Mouse (Mus musculus): Measurements from ENCODE around the gene Kmt5c. TPM values are rescaled to one million over a fixed set of nuclear protein-coding genes. Genes with fewer than 3 reads are reported as not detected.
A peak's percentile ranks its signal among the peaks of the same experiment; 100 is the strongest.
"Not testable (repeated sequence)": the region's sequence is repeated elsewhere in the genome, so short reads cannot be mapped to it uniquely, and the experiment has no call there.

Kmt5c gene
- polyA plus RNA-seq, 1 experiment from 2014 or later: 79.0 TPM

DNA sequence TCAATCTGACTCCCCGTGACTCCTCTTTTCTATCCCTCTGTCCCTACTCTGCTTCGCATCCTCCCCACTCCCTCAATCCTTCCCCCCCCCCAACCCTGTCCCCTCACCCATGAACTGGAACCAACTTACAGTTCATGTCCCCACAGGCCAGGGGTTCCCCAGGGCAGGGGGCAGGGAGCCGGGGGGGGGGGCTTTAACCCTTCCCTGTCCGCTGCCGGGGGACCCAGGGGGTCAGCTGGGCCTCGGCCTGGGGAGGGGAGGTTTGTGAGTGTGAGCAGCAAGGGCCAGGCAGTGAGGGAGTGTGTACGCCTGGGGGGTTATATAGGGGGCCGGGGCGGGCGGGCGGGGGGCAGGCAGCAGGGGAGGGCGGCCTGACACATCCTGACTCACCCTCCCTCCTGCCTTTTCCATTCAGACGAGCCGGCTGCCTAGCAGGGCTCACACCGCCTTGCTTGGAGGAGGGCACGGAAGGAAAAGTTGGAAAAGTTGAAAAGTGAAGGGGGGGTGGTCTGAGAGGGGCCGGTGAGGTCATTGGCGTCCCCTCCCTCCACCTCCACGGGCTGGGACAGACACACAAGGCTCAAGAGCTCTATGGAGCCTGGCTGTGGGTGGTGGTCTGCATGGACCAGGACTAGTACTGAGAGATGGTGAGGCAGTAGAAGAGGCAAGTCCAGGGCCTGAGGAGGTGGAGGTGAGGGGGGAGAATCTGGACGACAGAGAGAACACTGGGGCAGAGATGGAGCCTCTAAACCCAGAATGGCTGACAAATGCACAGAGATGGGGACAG lies 38.1 kb downstream of the Kmt5c start:
- no peak overlapping the region for H3K4me3 ChIP-seq
- H3K9ac ChIP-seq: no peak overlapping the region
- no peaks in the 10 kb centered on the region for H3K36me3 ChIP-seq
- peak overlapping the region; percentile 66; the same call in 1 of the 2 replicates for H3K4me2 ChIP-seq
- H3K9me3 ChIP-seq (replicated peaks): no peaks in the 10 kb centered on the region
- H3K27ac ChIP-seq: no peak overlapping the region
- WGBS (ENCODE audit: insufficient replicate concordance): 11% methylated on average over 17 of the region's 20 CpGs
- H3K27me3 ChIP-seq (replicated peaks): peaks cover 99% of the 10 kb centered on the region
- no peak for ATAC-seq
- H3K4me1 ChIP-seq: peaks cover 25% of the 10 kb centered on the region

DNA sequence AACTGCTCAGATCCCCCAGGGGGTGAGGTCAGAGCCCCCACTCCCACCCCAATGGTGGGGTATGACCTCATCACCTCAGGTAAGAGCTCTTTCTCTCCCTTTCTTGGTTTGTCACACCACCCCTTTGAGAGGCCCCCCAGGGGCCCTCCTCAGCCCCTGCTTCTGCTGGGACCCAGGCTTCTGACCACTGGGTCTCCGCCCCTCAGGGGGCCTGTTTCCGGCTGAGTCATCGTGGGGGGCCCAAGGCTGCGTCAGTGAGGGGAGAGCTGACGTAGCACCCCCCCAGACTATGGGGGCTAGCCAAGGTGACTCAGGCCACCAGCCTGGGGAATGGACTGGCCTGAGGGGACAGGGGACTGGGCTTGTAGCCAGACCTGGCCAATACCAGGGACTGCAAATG lies 40.0 kb downstream of the Kmt5c start:
- Histone ChIP-seq H3K9me3 (replicated peaks) (no peaks in the 10 kb centered on the region), H3K9ac (no peak overlapping the region), H3K4me2 (0 out of 2 replicates have a peak overlapping the region, but pooled peaks have one; percentile 8), H3K4me3 (no peak overlapping the region), H3K27me3 (replicated peaks) (peaks cover 80% of the 10 kb centered on the region), H3K27ac (no peak overlapping the region), H3K36me3 (peaks cover 10% of the 10 kb centered on the region), H3K4me1 (peaks cover 43% of the 10 kb centered on the region)
- 8% methylated on average over 5 of the region's 5 CpGs for WGBS (ENCODE audit: insufficient replicate concordance)
- no peak for ATAC-seq

DNA sequence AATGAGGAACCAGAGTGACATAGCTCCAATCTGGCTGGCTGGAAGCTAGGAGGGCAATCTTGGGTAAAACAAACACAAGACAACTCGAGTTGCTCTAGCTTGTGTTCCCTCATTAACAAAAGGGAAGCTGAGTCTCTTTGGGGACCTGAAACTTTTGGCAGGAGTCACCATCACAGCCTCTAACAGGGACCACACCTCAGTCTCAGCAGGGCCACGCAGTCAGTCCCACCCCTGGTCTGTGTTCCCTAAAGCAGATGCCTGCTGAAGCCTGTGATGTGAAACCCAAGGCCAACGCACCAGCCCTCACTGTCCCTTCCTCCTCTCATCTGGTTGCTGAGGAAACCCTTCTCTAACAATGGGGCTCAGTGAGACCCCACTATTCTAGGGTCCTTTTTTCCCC lies 42.2 kb downstream of the Kmt5c start:
- H3K9me3 ChIP-seq (replicated peaks): no peaks in the 10 kb centered on the region
- no peak overlapping the region for H3K27ac ChIP-seq
- H3K4me2 ChIP-seq: no peak overlapping the region
- H3K9ac ChIP-seq: no peak overlapping the region
- H3K4me3 ChIP-seq: no peak overlapping the region
- 41% methylated on average over 3 of the region's 3 CpGs for WGBS (ENCODE audit: insufficient replicate concordance)
- H3K4me1 ChIP-seq: peaks cover 43% of the 10 kb centered on the region
- H3K36me3 ChIP-seq: peaks cover 12% of the 10 kb centered on the region
- ATAC-seq: no peak
- H3K27me3 ChIP-seq (replicated peaks): peaks cover 58% of the 10 kb centered on the region

DNA sequence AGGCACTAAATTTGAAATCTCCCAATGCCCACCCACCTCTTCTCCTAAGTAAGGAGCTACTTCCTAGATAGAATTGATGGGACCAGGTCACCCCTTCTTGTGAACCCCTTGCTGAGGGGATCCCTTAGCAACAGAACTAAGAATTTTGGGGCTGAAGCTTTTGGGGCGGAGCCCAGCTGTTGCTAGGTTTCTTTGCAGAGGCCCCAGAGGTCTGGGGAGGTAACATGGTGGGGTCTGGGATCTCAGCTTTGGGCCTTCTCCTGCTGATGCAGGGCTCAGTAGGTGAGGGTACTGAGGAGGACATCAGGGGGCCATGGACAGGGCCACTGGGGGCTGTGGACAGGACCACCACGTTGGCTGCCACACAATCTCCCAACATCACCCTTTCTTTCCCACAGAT lies 42.8 kb downstream of the Kmt5c start, which contains the start of the genes Il11 and Tmem190:
Il11 (minus strand) TSS at position 101 of the 400 bp plus-strand sequence.
Tmem190 (plus strand) TSS at position 179 of the 400 bp plus-strand sequence.
- ATAC-seq: no peak
- H3K36me3 ChIP-seq: peaks cover 12% of the 10 kb centered on the region
- peaks cover 46% of the 10 kb centered on the region for H3K4me1 ChIP-seq
- no peaks in the 10 kb centered on the region for H3K9me3 ChIP-seq (replicated peaks)
- peak within 1 kb of the TSS; percentile 39 for H3K4me2 ChIP-seq
- peak within 1 kb of the TSS; percentile 47; the same call in 1 of the 2 replicates for H3K9ac ChIP-seq
- WGBS (ENCODE audit: insufficient replicate concordance): 71% methylated on average over 2 of the region's 2 CpGs
- H3K27me3 ChIP-seq (replicated peaks): peaks cover 52% of the 10 kb centered on the region
- H3K27ac ChIP-seq: peak within 1 kb of the TSS; percentile 43; the same call in 1 of the 2 replicates
- no peak within 1 kb of the TSS for H3K4me3 ChIP-seq

DNA sequence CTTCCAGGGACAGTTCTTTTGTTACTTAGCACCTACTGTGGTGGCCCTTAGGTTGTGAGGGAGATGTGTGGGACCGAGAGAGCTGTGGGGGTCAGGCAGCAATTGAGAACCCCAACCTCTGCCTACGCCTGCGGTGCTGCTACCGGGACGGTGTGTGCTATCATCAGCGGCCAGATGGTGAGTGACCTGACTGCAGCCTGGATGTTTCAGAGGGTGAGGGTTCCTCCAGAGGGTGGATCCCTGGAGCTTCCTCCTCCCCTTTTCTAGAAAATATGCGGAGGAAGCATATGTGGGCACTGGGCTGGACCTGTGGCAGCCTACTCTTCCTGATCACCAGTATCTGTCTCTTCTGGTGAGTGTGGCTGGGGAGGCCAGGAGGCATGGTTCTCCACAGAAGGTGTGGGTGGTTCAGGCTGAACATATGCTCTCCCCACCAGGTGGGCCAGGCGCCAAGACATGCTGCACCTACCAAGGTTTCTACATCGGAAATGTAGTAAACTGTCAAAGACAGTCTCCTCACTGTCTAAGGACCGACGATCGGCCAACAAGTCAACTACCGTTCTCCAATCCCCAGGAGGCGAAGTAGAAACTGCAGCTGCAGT lies 43.9 kb downstream of the Kmt5c start:
- Histone ChIP-seq H3K27ac (peak overlapping the region; percentile 43; the same call in 1 of the 2 replicates), H3K4me2 (peak overlapping the region; percentile 39), H3K9ac (peak overlapping the region; percentile 47; the same call in 1 of the 2 replicates), H3K36me3 (peaks cover 12% of the 10 kb centered on the region), H3K4me3 (no peak overlapping the region), H3K9me3 (replicated peaks) (no peaks in the 10 kb centered on the region), H3K4me1 (peaks cover 56% of the 10 kb centered on the region), H3K27me3 (replicated peaks) (peaks cover 42% of the 10 kb centered on the region)
- peak; percentile 82 for ATAC-seq
- WGBS (ENCODE audit: insufficient replicate concordance): 44% methylated on average over 14 of the region's 14 CpGs

DNA sequence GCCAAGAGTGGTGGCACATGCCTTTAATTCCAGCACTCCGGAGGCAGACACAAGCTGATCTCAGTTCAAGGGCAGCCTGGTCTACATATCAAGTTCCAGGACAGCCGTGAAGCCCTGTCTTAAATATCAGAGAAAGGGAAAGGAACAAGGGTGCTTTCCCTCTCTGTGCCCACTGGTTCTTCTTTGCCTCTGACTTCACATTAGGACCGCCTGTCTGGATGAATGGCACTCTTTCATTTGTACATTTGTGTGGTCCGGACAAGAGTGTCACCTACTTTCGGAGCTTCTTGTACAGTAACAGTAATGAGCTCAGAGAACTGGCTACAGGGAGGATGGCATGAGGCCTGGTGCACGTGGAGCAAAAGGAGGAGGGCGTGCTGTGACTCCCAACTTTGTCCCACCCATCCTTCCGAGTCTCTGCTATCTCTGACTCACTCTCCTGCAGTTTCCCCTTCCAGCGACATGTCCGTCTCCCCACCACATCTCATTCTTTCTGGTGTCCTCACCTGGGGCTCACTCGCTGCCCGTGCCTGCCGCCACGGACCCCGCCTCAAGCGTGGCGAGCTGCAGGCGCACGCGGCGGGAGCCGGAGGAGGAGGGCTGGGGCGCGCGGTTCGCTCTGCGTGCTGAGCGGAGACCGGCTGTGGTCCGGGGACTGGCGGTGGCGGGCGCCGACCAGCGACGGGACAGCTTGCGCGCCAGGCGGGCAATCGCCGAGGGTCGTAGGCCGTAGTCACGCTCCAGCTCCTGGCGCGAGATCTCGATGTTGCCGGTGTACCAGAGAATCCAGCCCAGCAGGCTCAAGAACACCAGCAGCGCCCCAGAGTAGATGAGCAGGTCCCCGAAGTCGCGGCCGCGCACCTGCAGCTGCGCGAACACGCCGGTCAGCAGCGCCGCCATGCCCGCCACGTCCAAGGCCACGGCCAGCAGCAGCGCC lies 48.9 kb downstream of the Kmt5c start:
- H3K27ac ChIP-seq: peak overlapping the region; percentile 87
- peaks cover 16% of the 10 kb centered on the region for H3K36me3 ChIP-seq
- H3K9ac ChIP-seq: peak overlapping the region; percentile 93
- ATAC-seq: peak; percentile 40; the same call in 1 of the 2 replicates
- 2% methylated on average over 64 of the region's 64 CpGs for WGBS (ENCODE audit: insufficient replicate concordance)
- H3K4me1 ChIP-seq: peaks cover 59% of the 10 kb centered on the region
- H3K4me2 ChIP-seq: peak overlapping the region; percentile 96
- H3K9me3 ChIP-seq (replicated peaks): no peaks in the 10 kb centered on the region
- peak overlapping the region; percentile 81 for H3K4me3 ChIP-seq
- no peaks in the 10 kb centered on the region for H3K27me3 ChIP-seq (replicated peaks)

DNA sequence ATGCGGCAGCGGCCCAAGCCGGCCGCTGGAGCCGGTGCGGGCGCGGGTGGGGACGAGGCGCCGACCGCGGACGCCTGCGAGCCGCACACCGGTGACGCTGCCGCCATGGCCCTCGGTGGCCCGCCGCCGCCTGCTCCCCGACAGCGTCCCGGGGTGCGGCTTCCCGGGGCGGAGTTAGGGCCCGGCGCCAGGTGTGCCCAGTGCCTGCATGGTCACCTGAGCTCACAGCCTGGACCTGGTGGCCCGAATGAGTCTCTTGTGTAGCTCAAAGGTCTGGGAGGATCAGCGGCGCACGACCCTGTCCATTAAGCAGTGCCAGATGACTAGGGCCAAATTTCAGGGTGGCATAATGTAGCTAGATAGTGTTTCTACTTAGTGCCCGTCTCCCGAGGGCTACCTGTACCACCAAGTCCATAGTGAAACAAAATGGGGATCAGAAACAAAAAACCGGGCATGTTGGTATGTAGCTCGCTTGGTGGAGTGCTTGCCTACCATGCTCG lies 49.6 kb downstream of the Kmt5c start, which contains the start of gene Tmem238:
Tmem238 (minus strand) TSS at position 221 of the 500 bp plus-strand sequence.
- Histone ChIP-seq H3K4me1 (peaks cover 59% of the 10 kb centered on the region), H3K27ac (peak within 1 kb of the TSS; percentile 87), H3K27me3 (replicated peaks) (no peaks in the 10 kb centered on the region), H3K9ac (peak within 1 kb of the TSS; percentile 93), H3K4me3 (peak within 1 kb of the TSS; percentile 81), H3K4me2 (peak within 1 kb of the TSS; percentile 96), H3K36me3 (peaks cover 17% of the 10 kb centered on the region), H3K9me3 (replicated peaks) (no peaks in the 10 kb centered on the region)
- WGBS (ENCODE audit: insufficient replicate concordance): 7% methylated on average over 40 of the region's 40 CpGs
- peak; percentile 30; the same call in 1 of the 2 replicates for ATAC-seq

DNA sequence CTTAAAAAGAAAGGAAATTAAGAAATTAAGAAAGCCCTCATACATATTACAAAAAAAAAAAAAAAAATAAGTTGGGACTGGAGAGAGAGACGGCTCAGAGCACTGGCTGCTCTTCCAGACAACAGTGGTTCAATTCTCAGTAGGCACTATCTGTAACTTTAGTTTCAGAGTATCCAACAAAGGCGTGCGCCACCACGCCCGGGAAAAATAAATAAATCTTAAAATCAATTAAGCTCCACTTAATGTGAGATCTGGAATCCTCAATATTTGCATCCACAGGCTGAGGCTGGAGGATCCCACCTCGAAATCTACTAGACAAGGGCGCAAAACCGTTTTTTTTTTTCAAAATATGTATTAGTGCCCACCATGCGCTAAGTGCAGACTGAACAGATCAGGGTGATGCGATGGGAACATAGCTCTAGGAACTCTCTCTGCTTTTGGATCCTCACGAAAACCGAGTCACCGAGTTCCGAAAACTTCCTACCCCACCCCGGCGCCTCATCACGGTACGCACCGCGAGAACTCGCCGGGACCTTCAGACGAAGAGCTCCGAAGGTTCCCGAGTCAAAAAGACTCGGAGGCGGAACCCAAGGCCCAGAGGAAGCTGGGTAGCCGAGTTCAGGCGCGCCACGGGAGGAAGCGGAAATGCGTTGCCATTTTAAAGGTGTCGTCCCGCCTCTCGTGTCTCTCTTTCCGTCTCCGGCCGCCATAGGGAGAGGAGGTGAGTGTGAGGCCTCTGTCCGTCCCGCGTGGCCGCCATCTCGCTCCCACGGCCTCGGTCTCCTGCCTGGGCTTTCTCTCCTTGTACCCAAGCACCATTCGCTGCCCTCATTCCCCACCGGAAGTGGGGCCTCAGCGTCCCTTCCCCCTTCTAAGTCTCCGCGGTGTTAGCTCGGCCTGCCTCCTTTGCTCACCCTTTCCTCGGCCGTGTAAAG lies 52.6 kb downstream of the Kmt5c start, which contains the start of gene Rpl28:
Rpl28 (plus strand) TSS at position 597 of the 935 bp plus-strand sequence.
- Histone ChIP-seq H3K4me3 (peak within 1 kb of the TSS; percentile 87), H3K9ac (peak within 1 kb of the TSS; percentile 94), H3K4me2 (peak within 1 kb of the TSS; percentile 83), H3K4me1 (peaks cover 58% of the 10 kb centered on the region), H3K36me3 (peaks cover 42% of the 10 kb centered on the region), H3K27me3 (replicated peaks) (no peaks in the 10 kb centered on the region), H3K27ac (peak within 1 kb of the TSS; percentile 96), H3K9me3 (replicated peaks) (no peaks in the 10 kb centered on the region)
- ATAC-seq: peak; percentile 84
- WGBS (ENCODE audit: insufficient replicate concordance): 1% methylated on average over 54 of the region's 54 CpGs

DNA sequence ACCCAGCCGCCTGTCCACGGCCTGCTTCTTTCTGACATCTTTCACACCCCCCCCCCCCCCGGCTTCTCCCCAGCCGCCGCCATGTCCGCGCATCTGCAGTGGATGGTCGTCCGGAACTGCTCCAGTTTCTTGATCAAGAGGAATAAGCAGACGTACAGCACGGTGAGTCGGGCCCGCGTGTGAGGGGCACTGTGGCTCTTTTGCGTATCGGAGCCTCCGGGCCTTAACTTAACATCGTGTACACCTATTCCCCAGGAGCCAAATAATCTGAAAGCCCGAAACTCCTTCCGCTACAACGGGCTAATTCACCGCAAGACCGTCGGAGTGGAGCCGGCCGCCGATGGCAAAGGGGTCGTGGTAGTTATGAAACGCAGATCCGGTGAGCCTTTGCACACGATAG lies 53.3 kb downstream of the Kmt5c start:
- Histone ChIP-seq H3K4me2 (peak overlapping the region; percentile 83), H3K4me3 (peak overlapping the region; percentile 87), H3K9ac (peak overlapping the region; percentile 94), H3K27ac (peak overlapping the region; percentile 96), H3K4me1 (peaks cover 51% of the 10 kb centered on the region), H3K36me3 (peaks cover 47% of the 10 kb centered on the region)
- not testable (repeated sequence) for H3K9me3 ChIP-seq (replicated peaks); H3K27me3 ChIP-seq (replicated peaks); ATAC-seq
- WGBS (ENCODE audit: insufficient replicate concordance): under 1% methylated on average over 31 of the region's 31 CpGs

DNA sequence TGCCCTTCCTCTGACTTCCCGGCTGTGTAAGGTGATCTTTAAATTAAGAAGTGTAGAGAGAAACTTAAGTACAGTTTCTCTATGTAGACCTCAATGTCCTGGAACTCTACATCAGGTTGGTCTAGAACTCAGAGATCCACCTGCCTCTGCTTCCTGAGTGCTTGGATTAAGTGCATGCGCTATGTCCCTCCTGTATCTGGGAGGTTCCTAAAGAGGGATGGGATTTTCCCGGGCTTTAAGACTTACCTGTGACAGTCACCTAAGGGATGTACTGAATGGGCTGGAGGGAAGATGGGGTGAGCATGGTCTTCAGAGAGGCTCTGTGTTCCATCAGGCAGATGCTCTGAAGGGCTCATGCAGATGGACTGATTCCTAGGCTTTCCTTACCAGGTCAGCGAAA lies 53.8 kb downstream of the Kmt5c start:
- Histone ChIP-seq H3K4me1 (peaks cover 47% of the 10 kb centered on the region), H3K27ac (peak overlapping the region; percentile 96), H3K36me3 (peaks cover 49% of the 10 kb centered on the region), H3K4me2 (peak overlapping the region; percentile 83), H3K27me3 (replicated peaks) (no peaks in the 10 kb centered on the region), H3K4me3 (peak overlapping the region; percentile 87), H3K9ac (peak overlapping the region; percentile 94), H3K9me3 (replicated peaks) (no peaks in the 10 kb centered on the region)
- ATAC-seq: no peak
- 17% methylated on average over 4 of the region's 4 CpGs for WGBS (ENCODE audit: insufficient replicate concordance)
